ENCODE assay signal across 8 mouse cellular contexts in the genomic region with DNA sequence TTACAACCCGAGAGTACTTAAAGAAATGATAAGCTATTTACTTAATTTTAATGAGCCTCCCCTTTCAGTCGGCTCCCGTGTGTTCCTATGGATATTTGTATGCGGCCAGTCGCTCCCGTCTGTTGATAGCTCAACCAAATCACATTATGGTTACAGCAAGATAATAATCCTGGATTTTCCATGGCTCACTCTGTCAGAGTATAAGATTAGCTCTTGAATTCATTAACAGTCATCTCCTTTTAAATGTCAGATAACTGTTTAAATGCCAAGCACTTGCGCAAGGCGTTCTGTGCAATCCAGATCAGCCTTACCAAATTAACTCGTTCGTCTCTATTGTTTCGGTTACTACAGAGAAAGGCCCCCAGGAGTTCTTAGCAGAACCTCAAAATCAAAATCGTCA.
A peak's percentile ranks its signal among the peaks of the same experiment; 100 is the strongest.
DNase-seq lines count a peak whose midpoint lies in the region; ATAC-seq and TF ChIP-seq lines count a peak whose summit lies in the region.

No protein-coding gene starts in this region.

- no peak overlapping the region for H3K27ac ChIP-seq in lung, embryonic 14.5 days (ENCODE audit: low read depth)
- H3K27ac ChIP-seq in forebrain, embryonic 16.5 days (ENCODE audit: low read length), result peak overlapping the region; percentile 58; the same call in 1 of the 2 replicates
- no peak overlapping the region for H3K27ac ChIP-seq in liver, embryonic 13.5 days
- H3K27ac ChIP-seq in stomach, embryonic 14.5 days (ENCODE audit: low read length), result no peak overlapping the region

- H3K4me1 ChIP-seq in lung, embryonic 14.5 days (ENCODE audit: insufficient read depth), result peaks cover 15% of the 10 kb centered on the region
- H3K4me1 ChIP-seq in lung, adult 2 months (ENCODE audit: control insufficient read depth, insufficient read depth, low read length), result no peaks in the 10 kb centered on the region
- H3K4me1 ChIP-seq in forebrain, embryonic 16.5 days (replicated peaks; ENCODE audit: control insufficient read depth, insufficient read depth, low read length), result peaks cover 13% of the 10 kb centered on the region
- peaks cover 9% of the 10 kb centered on the region for H3K4me1 ChIP-seq in liver, embryonic 13.5 days (replicated peaks)
- no peaks in the 10 kb centered on the region for H3K4me1 ChIP-seq in stomach, embryonic 14.5 days (ENCODE audit: control insufficient read depth, insufficient read depth, low read length)

- H3K27me3 ChIP-seq in lung, embryonic 14.5 days (ENCODE audit: insufficient read depth, low read length), result no peaks in the 10 kb centered on the region
- no peaks in the 10 kb centered on the region for H3K27me3 ChIP-seq in forebrain, embryonic 16.5 days (replicated peaks; ENCODE audit: control insufficient read depth, insufficient read depth, low read length)
- peaks cover 27% of the 10 kb centered on the region for H3K27me3 ChIP-seq in liver, embryonic 13.5 days
- peaks cover 6% of the 10 kb centered on the region; the same call in 1 of the 2 replicates for H3K27me3 ChIP-seq in stomach, embryonic 14.5 days (ENCODE audit: control insufficient read depth, insufficient read depth, low read length)

- H3K9me3 ChIP-seq in lung, embryonic 14.5 days (ENCODE audit: low read depth, low read length), result no peaks in the 10 kb centered on the region
- H3K9me3 ChIP-seq in forebrain, embryonic 16.5 days (ENCODE audit: control insufficient read depth, low read length), result no peaks in the 10 kb centered on the region
- H3K9me3 ChIP-seq in liver, embryonic 13.5 days (replicated peaks), result no peaks in the 10 kb centered on the region
- H3K9me3 ChIP-seq in stomach, embryonic 14.5 days (ENCODE audit: control insufficient read depth, low read depth, low read length), result no peaks in the 10 kb centered on the region

- peak; percentile 19; the same call in 1 of the 2 replicates for ATAC-seq in lung, embryonic 14.5 days (ENCODE audit: insufficient read depth)
- peak; percentile 67 for ATAC-seq in forebrain, embryonic 16.5 days
- no peak for ATAC-seq in liver, embryonic 13.5 days (ENCODE audit: low read depth)
- ATAC-seq in stomach, embryonic 14.5 days (ENCODE audit: insufficient number of reproducible peaks, insufficient read depth, low FRiP score, low read depth), result no peak

- no peaks in the 10 kb centered on the region for H3K36me3 ChIP-seq in lung, embryonic 14.5 days (ENCODE audit: insufficient read depth)
- H3K36me3 ChIP-seq in forebrain, embryonic 16.5 days (ENCODE audit: control insufficient read depth, insufficient read depth), result no peaks in the 10 kb centered on the region
- H3K36me3 ChIP-seq in liver, embryonic 13.5 days, result no peaks in the 10 kb centered on the region
- H3K36me3 ChIP-seq in stomach, embryonic 14.5 days (ENCODE audit: control insufficient read depth, insufficient read depth, low read length), result no peaks in the 10 kb centered on the region

- no peak for TF ChIP-seq POLR2A in lung, adult 2 months (IDR thresholded peaks at IDR 0.05; ENCODE audit: borderline replicate concordance, extremely low read depth, low read depth, low read length)

- H3K4me2 ChIP-seq in lung, embryonic 14.5 days, result peak overlapping the region; percentile 47
- H3K4me2 ChIP-seq in forebrain, embryonic 16.5 days (ENCODE audit: low read length), result peak overlapping the region; percentile 40
- H3K4me2 ChIP-seq in liver, embryonic 13.5 days, result peak overlapping the region; percentile 37
- H3K4me2 ChIP-seq in stomach, embryonic 14.5 days (replicated peaks; ENCODE audit: low read depth, low read length), result 0 out of 2 replicates have a peak overlapping the region, but pooled peaks have one; percentile 10

- WGBS in lung, embryonic 14.5 days, result 19% methylated on average over 12 of the region's 12 CpGs
- 34% methylated on average over 12 of the region's 12 CpGs for WGBS in lung, adult 2 months
- WGBS in forebrain, embryonic 16.5 days, result 3% methylated on average over 12 of the region's 12 CpGs
- 32% methylated on average over 12 of the region's 12 CpGs for WGBS in liver, embryonic 13.5 days (ENCODE audit: insufficient replicate concordance)
- WGBS in stomach, embryonic 14.5 days, result 34% methylated on average over 12 of the region's 12 CpGs

- no peak overlapping the region for H3K9ac ChIP-seq in lung, embryonic 14.5 days
- H3K9ac ChIP-seq in forebrain, embryonic 16.5 days (replicated peaks; ENCODE audit: low read depth, low read length), result no peak overlapping the region
- H3K9ac ChIP-seq in liver, embryonic 13.5 days, result no peak overlapping the region
- H3K9ac ChIP-seq in stomach, embryonic 14.5 days (replicated peaks; ENCODE audit: low read depth, low read length), result no peak overlapping the region

- peak; percentile 80 for DNase-seq in lung, embryonic 14.5 days
- DNase-seq in lung, adult 2 months, result no peak
- no peak for DNase-seq in liver, embryonic 13.5 days
- no peak for DNase-seq in spleen, postnatal 14 days (ENCODE audit: low spot score in 2 of 2)
- no peak for DNase-seq in urinary bladder, adult 2 months (ENCODE audit: low spot score)
- no peak for DNase-seq in embryo, embryonic 10 days (ENCODE audit: low spot score)

- TF ChIP-seq CTCF in lung, embryonic 14.5 days (IDR thresholded peaks at IDR 0.05; ENCODE audit: low read depth), result no peak
- TF ChIP-seq CTCF in lung, adult 2 months (IDR thresholded peaks at IDR 0.05; ENCODE audit: insufficient read depth, low read length), result no peak

- H3K4me3 ChIP-seq in lung, embryonic 14.5 days (ENCODE audit: low read depth, low read length), result no peak overlapping the region
- H3K4me3 ChIP-seq in lung, adult 2 months (replicated peaks; ENCODE audit: extremely low read depth, low read depth, low read length), result no peak overlapping the region
- H3K4me3 ChIP-seq in forebrain, embryonic 16.5 days (replicated peaks; ENCODE audit: low read length), result peak overlapping the region; percentile 5; the same call in 1 of the 2 replicates
- H3K4me3 ChIP-seq in liver, embryonic 13.5 days (replicated peaks), result no peak overlapping the region
- H3K4me3 ChIP-seq in stomach, embryonic 14.5 days (ENCODE audit: low read depth, low read length), result no peak overlapping the region

Comparison
In these comparisons a context has a peak if more than half of its experiments do, and no peak if none do; other contexts are left out.
1. ATAC-seq: peak in lung, embryonic 14.5 days (single experiment) and forebrain, embryonic 16.5 days (single experiment); none in liver, embryonic 13.5 days (single experiment) and stomach, embryonic 14.5 days (single experiment).
2. Peak in every context shown above with its lines, with median percentiles within 50 percentile points of each other: H3K4me2 ChIP-seq.